Mouse (Mus musculus) midbrain, postnatal 0 days (tissue): Measurements from ENCODE around the gene Cdc5l. TPM values are rescaled to one million over a fixed set of nuclear protein-coding genes. Genes with fewer than 3 reads are reported as not detected.
"Not testable (repeated sequence)": the region's sequence is repeated elsewhere in the genome, so short reads cannot be mapped to it uniquely, and the experiment has no call there.

Experiments
- ATAC-seq: fragments of 200-750 bp; cut with Nextera tagmentation; 2 replicates; pipeline ENCODE4 v1.8.0; 2017; ENCODE audit warnings: moderate number of reproducible peaks, mild to moderate bottlenecking, moderate TSS enrichment, moderate library complexity; ENCODE audit not compliant: low FRiP score
- DNase-seq: peaks from one replicate; pipeline ENCODE4 v3.0.0-alpha.2; 2015; ENCODE audit warnings: low spot score
- H3K27ac ChIP-seq: fragments of 300-500 bp; sonication (generic); 2 replicates; pipeline ENCODE4 v1.5.1; 2014; ENCODE audit warnings: low read depth, mild to moderate bottlenecking, low read length, mixed read lengths
- H3K27me3 ChIP-seq: fragments of 300-500 bp; sonication (generic); 2 replicates; pipeline ENCODE4 v1.6.1; 2014; ENCODE audit warnings: low read length, control low read depth, mixed read lengths; ENCODE audit not compliant: insufficient read depth
- H3K36me3 ChIP-seq: fragments of 300-500 bp; sonication (generic); 2 replicates; pipeline ENCODE4 v1.6.1; 2014; ENCODE audit warnings: low read length, control low read depth, mixed read lengths; ENCODE audit not compliant: insufficient read depth
- H3K4me1 ChIP-seq: fragments of 300-500 bp; sonication (generic); 2 replicates; pipeline ENCODE4 v1.6.1; 2014; ENCODE audit warnings: mild to moderate bottlenecking, control low read depth, antibody characterized with exemption, low read length, mixed read lengths; ENCODE audit not compliant: insufficient read depth
- H3K4me2 ChIP-seq: fragments of 300-500 bp; sonication (generic); 2 replicates; pipeline ENCODE4 v1.6.1; 2014; ENCODE audit warnings: low read depth, mild to moderate bottlenecking, low read length, mixed read lengths; ENCODE audit not compliant: poor library complexity, severe bottlenecking
- H3K4me3 ChIP-seq: fragments of 300-500 bp; sonication (generic); 2 replicates; pipeline ENCODE4 v1.5.1; 2014; ENCODE audit warnings: low read depth, mild to moderate bottlenecking, low read length, moderate library complexity
- H3K9ac ChIP-seq: fragments of 300-500 bp; sonication (generic); replicated peaks from 2 replicates; pipeline ENCODE4 v1.6.1; 2014; ENCODE audit warnings: mild to moderate bottlenecking, low read length, moderate library complexity, mixed read lengths; ENCODE audit not compliant: poor library complexity, severe bottlenecking
- H3K9me3 ChIP-seq: fragments of 300-500 bp; sonication (generic); 2 replicates; pipeline ENCODE4 v1.6.1; 2016; ENCODE audit warnings: low read length, control low read depth
- CTCF ChIP-seq: IDR thresholded peaks from 2 replicates; pipeline ENCODE4 v1.5.1; 2016; ENCODE audit warnings: antibody characterized with exemption, mild to moderate bottlenecking
- WGBS: fragments of 180-500 bp; shearing (Covaris S2); extraction: QIAGEN DNeasy Blood & Tissue Kit; methylation state at CpG from one replicate; pipeline ENCODE4 v1.1.7; 2014; 5-methylcytosine and 5-hydroxymethylcytosine counted together
- polyA plus RNA-seq: library from polyadenylated mRNA; unstranded; fragments of >200 nt; fragmentation: Nextera tagmentation; extraction: Ambion mirVana; gene quantifications from 2 replicates; pipeline ENCODE4 v1.2.1, GENCODE M21; 2015
- total RNA-seq: library from RNA; depleted of rRNA; stranded (reverse); fragments of >200 nt; gene quantifications from 2 replicates; pipeline ENCODE4 v1.2.3, GENCODE M21; 2014

The Cdc5l gene
- total and polyA plus RNA-seq, 2 experiments from 2014 or later, result 36.7 to 57.9 TPM

DNA sequence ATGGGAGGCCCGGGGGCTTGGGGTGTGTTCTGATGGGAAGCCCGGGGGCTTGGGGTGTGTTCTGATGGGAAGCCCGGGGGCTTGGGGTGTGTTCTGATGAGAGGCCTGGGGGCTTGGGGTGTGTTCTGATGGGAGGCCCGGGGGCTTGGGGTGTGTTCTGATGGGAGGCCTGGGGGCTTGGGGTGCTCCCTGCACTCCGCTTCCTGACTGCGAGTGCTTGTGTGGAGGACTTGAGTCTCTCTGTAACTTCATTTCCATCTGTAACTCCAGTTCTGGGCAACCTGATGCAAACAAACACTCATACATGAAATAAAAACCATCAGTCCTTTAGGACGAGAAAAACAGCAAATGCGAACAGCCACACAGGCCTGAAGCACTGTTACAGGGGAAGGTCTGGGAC lies 25.5 kb upstream of the Cdc5l start:
- Histone ChIP-seq H3K4me3 (no peak overlapping the region), H3K4me1 (no peaks in the 10 kb centered on the region), H3K4me2 (no peak overlapping the region), H3K9me3 (no peaks in the 10 kb centered on the region), H3K9ac (no peak overlapping the region), H3K27me3 (no peaks in the 10 kb centered on the region), H3K36me3 (no peaks in the 10 kb centered on the region), H3K27ac (no peak overlapping the region)
- ATAC-seq, result no peak
- no peak for TF ChIP-seq CTCF
- 89% methylated on average over 8 of the region's 8 CpGs for WGBS
- DNase-seq, result no peak

DNA sequence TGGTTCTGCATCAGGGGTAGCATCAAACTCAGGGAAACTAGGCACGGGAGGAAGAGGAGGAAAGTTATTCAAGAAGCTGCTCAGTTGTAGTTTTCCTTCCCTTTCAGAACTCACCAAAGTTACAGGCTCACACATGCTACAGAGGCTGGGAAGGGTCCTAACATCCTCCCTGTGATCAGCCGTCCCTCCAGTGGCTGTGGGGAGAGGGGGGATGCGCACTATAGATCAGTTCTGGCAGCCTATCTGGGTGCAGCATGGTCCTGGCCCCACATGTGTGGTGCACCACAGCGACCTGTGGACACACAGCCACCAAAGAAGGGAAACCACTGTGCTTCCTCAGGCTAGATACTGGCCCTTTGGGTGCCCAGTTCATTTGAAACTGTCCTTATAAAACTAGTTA lies 25.0 kb upstream of the Cdc5l start:
- ATAC-seq, result no peak
- H3K9me3 ChIP-seq, result no peaks in the 10 kb centered on the region
- H3K27me3 ChIP-seq, result no peaks in the 10 kb centered on the region
- no peaks in the 10 kb centered on the region for H3K4me1 ChIP-seq
- no peak overlapping the region for H3K27ac ChIP-seq
- no peak for TF ChIP-seq CTCF
- no peak overlapping the region for H3K4me3 ChIP-seq
- WGBS, result 81% methylated on average over 4 of the region's 4 CpGs
- DNase-seq, result no peak
- H3K4me2 ChIP-seq, result no peak overlapping the region
- no peak overlapping the region for H3K9ac ChIP-seq
- H3K36me3 ChIP-seq, result no peaks in the 10 kb centered on the region

DNA sequence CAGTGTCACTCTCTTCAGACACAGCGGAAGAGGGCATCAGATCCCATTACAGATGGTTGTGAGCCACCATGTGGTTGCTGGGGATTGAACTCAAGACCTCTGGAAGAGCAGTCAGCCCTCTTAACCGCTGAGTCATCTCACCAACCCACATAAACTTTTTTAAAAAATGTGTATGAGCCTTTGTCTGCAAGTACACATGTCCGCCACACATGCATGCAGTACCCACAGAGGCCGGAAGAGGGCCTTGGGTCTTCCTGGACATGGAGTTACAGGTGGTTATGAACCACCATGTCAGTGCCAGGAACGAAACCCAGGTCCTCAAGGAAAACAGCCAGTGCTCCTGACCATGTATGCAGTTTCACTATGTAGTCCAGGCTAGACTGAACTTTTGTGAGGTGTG lies 23.9 kb upstream of the Cdc5l start:
- DNase-seq, result no peak
- Histone ChIP-seq H3K27me3 (no peaks in the 10 kb centered on the region), H3K4me2 (no peak overlapping the region), H3K9me3 (no peaks in the 10 kb centered on the region), H3K27ac (no peak overlapping the region), H3K4me1 (no peaks in the 10 kb centered on the region), H3K9ac (no peak overlapping the region), H3K4me3 (no peak overlapping the region), H3K36me3 (no peaks in the 10 kb centered on the region)
- TF ChIP-seq CTCF, result no peak
- WGBS, result 93% methylated on average over 5 of the region's 5 CpGs
- no peak for ATAC-seq

DNA sequence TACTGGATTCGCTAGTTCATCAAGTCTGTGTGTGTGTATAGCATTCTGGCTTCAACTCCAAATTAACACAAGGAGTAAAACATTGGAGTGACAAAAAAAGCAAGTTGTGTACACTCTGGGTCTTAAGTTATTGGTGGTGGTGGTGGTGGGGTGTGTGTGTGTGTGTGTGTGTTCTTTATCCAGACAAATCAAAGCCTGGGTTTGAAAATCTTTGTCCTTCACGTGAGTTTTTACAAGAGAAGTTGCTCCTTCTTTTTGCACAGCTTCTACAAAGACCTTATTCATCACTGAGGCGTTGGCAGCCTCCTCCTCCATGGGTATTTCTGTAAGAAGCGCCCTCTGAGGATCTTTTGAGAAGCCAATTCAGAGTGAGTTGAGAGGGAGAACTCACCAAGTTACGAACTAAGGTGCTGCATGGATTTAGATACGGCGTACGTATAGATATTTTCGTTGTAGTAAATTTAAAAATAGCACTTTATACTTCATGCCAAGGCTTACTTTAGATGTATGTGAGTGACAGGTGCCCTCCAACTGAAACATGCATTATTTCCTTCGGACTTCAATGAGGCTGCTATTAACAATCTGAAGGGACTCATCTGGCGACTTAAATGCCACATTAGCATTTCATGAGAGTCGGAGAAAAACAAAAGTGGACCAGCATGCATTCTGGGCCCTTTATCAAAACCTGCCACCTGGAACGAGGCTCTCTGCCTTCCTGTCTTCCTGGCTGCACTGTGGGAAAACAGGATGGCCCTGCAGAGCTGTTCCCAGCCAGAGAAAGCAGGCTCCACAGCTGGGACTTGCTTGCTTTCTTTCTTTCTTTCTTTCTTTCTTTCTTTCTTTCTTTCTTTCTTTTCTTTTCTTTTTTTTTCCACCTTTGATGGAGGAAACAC lies 23.0 kb upstream of the Cdc5l start:
- ATAC-seq (no peak), DNase-seq (peak; percentile 33)
- no peaks in the 10 kb centered on the region for H3K36me3 ChIP-seq

DNA sequence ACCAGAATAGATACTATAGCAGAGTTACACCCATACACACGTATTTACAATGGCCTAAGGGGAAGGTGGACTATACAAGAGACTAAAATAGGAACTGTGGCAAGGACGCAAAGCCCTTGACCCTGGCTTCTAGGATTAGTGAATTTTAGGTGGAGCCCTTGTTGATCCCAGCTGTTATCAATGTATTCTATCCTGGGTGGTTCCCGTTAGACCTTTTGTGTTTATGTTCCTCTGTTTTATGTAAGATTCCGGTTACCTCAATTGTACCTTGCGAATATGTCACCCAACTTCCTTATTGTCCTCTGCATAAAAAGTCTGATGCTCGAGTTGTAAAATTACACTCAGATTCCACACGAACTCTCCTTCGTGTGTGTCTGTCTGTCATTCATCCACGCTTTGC lies 22.2 kb upstream of the Cdc5l start:
- WGBS, result 86% methylated on average over 8 of the region's 9 CpGs
- not testable (repeated sequence) for H3K9me3 ChIP-seq, ATAC-seq, H3K36me3 ChIP-seq, H3K4me1 ChIP-seq, H3K27me3 ChIP-seq, H3K4me2 ChIP-seq, H3K9ac ChIP-seq, H3K27ac ChIP-seq, H3K4me3 ChIP-seq, DNase-seq

More for the DNA sequence above, 23.0 kb upstream of the Cdc5l start:
- no peak for TF ChIP-seq CTCF
- Histone ChIP-seq H3K27ac (0 out of 2 replicates have a peak overlapping the region, but pooled peaks have one; percentile 0), H3K4me3 (no peak overlapping the region), H3K4me2 (no peak overlapping the region), H3K27me3 (no peaks in the 10 kb centered on the region), H3K9ac (no peak overlapping the region), H3K9me3 (no peaks in the 10 kb centered on the region), H3K4me1 (no peaks in the 10 kb centered on the region)
- WGBS, result 32% methylated on average over 13 of the region's 13 CpGs

DNA sequence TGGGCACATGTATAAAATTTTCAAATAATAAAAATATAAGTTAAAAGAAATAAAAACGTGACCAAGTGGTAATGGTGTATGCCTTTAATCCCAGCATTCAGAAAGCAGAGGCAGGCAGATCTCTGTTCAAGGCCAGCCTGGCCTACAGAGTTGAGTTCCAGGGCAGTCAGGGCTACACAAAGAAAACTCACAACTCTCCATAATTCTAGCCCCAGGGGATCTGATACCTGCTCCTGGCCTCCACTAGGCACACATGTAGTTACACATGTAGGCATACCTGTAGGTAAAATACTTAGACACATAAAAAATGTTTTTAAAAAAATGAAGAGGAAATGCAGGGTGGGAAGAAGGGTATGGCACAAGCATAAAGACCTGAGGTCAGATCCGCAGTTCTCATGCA lies 21.3 kb upstream of the Cdc5l start:
- H3K27me3 ChIP-seq, result no peaks in the 10 kb centered on the region
- no peaks in the 10 kb centered on the region for H3K36me3 ChIP-seq
- no peak overlapping the region for H3K4me3 ChIP-seq
- H3K9ac ChIP-seq, result no peak overlapping the region
- DNase-seq (no peak), ATAC-seq (no peak)
- TF ChIP-seq CTCF, result no peak
- no peak overlapping the region for H3K27ac ChIP-seq
- 88% methylated on average over 2 of the region's 2 CpGs for WGBS
- H3K4me2 ChIP-seq, result no peak overlapping the region
- no peaks in the 10 kb centered on the region for H3K9me3 ChIP-seq
- no peaks in the 10 kb centered on the region for H3K4me1 ChIP-seq
